Mouse (Mus musculus): Measurements from ENCODE around the gene Trat1.

Gene Trat1

DNA sequence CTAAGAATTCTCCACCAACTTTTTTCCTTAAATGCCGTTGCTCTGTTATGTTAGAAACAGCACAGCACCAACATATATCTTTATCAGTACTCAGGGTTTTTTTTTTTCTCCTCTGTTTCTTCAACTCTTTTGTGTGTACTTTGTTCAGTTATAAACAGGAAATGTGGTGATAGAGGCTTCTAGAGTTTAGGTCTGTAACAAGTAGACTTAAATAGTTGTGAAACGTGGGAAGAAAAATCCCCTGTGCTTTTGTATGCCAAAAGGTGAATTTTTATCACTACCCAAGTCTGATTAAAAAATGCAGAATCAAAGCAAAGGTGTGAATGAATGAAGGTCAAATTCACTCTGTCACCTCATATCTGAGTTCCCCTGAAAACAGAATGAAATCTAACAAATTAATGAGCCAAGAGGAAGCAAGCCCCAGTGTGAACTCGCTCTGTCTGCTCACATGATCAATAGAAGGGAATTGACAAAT, at the start of gene Trat1:
Trat1 (minus strand) TSS at position 51 of the 475 bp plus-strand sequence.
- no peak for DNase-seq

DNA sequence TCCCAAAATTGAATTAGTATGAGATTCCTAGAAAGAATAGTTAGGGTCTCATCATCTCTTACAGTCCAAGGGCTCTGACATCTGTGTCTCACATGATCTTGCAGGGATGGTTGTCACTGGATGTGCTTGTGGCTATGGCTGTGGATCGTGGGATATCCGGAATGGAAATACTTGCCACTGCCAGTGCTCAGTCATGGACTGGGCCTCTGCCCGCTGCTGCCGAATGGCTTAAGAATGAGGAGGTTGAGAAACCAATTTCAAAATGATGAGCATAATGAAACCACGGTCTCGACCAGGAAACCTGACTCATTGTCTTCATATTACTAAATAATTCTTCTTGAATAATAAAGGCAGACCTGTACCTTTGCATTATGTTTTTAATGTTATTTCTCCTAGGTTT, 46.7 kb upstream of the Trat1 start:
- DNase-seq, result no peak

DNA sequence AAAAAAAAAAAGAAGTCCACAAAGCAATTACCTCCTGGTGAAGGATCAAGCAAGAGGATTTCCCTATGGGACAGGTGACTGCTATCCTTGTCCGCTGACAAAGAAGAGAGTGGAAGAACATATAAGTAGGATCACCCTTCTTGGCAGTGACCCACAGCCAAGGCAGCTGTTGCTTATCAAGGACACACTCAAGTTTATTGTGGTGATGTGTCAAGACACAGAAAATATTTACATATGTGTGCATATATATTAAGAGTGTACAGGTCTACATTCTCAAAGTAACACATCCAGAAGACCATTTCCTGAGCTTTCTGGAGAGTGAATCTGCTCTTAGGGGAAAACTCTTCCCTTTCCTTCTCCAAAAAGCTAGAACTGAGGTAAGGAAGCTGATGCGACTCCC, 44.9 kb upstream of the Trat1 start, which contains the start of gene Retnlb:
Retnlb (plus strand) TSS at position 162 of the 400 bp plus-strand sequence.
- DNase-seq, result no peak

DNA sequence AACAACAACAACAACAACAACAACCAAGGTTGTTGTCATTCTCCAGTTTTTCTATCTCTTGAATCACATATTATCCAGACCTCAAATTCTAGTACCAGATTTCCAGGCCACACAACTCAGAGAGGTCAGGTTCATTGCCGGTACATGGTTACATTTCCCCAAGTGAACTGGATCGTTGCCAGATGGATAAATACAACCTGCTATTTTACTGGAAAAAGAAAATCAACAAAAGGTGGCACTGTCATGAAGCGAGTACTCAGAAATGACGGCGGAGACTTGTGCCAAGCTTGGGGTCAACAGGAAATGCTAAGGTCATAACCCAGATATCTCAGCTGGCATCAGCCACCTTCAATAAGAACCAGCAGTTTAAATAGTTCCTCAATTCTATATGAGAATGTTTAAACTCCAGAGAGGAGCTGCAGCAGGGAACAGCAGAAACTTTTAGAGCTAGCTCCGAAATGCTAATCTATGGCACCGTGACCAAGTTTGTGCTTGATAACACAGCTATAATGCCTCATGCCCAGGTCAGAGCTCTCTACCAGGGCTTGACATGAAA, 40.1 kb upstream of the Trat1 start:
- no peak for DNase-seq

DNA sequence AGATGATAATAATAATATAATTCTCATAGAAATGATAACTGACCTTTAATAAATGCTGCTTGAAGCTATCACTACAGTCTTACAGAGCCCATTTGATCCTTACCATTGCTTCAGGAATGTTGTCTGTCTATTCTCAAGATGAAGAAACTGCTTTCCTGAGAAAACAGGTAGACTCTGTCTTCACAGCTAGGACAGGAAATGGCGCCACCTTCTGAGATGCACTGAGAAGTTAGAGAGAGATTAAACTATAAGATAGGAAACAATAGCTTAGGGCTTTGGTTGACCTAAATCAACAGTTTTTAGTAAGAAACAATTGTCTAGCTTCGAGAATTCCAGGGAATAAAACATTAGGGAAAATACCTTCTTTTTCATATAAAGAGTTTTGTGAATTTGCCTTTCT, 37.6 kb upstream of the Trat1 start:
- DNase-seq, result no peak

DNA sequence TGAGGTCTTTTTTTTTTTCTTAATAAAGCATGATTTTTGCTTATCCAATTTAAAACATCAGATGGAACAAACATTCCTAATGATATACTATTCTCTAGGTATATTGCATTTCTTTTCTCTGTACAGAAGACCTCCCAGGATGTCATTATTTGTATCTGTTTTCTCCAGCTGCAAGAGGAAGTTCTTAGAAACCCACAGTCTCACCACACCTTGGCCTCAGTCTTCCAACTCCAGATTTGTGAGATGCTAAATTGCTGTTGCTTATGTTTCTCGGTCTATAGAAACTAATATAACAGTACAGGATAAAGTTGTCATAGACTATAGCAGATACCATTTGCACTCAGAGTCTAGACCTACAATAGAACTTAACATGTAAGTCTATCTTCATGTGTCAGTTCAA, 34.7 kb upstream of the Trat1 start:
- no peak for DNase-seq

DNA sequence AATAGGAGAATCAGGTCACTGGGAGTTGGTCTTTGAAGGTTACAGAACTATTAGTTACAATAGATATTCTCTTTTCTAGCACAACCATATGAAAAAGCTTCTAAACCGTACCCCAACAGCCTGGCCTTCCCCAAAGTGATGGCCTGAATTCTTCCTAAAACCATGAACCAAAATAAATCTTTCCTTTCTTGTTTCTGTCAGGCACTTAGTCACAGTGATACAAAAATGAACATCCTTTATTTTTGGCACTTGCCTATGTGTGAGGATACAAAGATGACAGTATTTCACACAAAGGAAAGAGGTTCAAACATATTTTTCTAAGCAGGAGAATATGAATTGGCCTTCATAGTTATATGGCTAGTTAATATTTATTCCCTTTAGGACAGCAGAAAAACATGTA, 33.6 kb upstream of the Trat1 start:
- no peak for DNase-seq

DNA sequence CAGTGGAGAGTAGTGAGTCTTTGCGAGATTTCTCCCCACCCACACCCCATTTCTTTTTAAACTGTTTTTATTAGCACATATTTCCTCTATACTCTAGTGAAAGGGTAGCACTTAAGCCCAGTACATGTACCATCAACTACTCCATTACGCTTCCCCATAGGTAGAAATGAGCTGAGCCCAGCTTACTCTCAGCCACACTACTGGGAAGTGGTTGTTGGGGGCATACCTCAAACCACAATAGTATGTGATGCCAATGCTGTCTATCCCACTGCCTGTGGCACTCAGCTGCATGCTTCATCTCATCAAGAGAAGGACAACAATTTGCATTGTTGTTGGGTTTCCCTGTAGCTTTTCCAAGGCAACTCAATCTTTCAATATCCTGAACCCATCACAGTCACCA, 29.1 kb upstream of the Trat1 start:
- no peak for DNase-seq

DNA sequence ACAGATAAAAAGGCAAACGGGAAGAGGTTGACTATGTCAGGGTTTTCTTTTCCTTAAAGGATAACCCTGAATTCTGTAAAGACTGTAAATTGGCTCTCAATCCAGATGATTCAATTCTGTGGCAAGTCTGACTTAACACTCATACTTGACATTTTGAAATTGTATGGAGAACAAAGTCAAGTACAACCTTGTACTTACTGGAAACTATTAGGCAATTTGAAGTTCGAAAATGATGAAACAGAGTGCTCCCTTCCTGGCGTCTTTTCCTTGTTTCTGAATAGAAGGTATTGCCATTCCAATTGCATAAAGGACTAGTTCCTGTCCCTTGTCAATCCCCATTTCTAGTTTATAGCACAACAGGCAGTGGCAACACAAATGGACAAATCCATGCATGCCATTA, 27.6 kb upstream of the Trat1 start:
- DNase-seq, result no peak

DNA sequence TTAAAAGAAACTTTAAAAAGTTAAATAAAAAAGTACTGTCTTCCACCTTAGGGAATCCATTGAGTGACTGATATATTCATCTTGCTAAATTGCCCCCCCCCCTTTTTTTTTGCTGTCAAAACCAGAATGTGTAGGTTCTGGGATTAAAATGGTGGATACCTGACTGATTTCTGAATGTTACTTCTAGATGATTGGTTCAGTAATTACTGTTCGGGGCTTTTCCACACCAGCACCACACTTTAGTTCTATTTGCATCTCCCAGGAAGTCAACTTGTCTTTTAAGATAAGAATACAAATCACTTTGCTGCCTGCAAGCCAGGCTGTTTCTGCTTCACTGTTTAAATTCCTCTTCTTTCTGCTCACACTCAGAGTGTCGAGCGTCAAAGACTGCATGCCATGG, 26.5 kb upstream of the Trat1 start:
- no peak for DNase-seq

DNA sequence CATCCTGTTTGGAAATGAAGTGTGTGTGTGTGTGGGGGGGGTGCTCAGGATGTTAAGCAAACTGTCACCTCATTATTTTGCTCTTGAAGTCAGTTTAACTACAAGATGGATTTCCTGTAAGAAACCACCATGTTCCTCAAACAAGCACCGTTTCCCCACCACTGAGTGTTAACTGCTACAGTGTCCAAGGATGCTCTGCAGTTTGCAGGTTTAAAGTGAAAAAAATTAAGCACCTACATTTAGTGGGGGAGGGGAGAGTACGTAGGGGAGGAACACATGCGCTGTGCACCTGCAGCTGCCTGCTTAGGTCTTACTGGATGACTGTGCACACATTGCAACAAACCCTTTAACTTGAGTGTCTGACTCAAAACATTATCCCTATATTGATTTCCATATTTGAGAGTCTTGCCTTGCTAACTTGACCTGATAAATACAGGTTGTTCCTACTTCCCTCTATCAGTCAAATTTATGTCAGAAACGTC, 16.9 kb upstream of the Trat1 start:
- DNase-seq, result no peak

DNA sequence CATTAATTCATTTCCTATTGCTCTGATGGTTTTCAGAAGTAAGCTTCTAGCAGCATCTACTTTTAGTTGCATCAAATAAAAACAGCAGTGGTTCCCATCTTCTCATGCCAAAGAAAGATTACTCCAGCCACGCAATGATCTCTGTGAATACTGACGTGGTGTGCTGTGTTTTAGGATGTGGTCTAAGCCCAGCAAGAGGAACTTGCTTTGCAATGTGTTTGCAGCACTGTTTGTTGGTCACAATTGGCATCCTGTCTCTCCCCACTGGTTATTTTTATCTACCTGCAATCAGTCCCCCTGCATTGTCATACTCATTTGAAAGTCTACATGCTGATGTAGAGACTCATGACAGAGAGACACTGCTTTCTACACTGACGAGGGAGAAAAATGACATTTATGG, 14.4 kb upstream of the Trat1 start:
- no peak for DNase-seq

DNA sequence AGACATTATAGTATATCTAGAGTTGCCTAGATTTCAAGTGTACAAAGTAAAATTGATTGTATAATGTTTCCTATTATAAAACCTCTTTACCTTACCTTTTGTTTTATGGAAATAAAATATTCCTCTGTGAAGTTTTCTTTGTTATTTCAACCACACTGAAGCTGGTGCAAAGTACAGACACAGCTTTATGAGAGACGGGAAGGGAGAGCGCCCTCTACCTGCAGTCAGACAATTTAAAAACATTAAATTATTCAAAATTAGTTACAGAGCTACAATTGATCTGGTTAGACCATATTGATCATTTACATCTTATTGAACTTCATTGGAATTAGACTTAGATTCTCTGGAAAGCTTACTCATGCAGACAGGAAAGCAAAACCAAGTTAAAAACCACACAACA, 5.4 kb upstream of the Trat1 start:
- no peak for DNase-seq

DNA sequence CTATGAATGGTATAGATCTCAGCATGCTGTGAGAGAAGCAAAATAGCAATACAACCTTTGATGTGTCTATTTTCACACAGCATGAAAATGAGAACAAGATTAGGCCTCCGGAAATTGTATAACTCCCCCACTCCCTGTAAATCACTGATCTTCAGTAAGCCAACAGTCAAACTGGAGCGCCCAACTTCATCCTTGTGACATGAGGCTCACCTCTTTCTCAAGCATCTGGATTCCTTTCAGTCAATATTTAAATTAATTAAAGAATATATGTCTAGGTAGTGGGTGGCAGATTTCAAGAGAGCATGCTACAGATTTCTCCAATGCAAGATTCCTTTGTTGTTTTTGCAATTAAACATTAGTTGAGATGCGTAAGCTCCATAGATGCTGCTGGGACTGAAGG, 2.6 kb downstream of the Trat1 start:
- DNase-seq, result no peak

DNA sequence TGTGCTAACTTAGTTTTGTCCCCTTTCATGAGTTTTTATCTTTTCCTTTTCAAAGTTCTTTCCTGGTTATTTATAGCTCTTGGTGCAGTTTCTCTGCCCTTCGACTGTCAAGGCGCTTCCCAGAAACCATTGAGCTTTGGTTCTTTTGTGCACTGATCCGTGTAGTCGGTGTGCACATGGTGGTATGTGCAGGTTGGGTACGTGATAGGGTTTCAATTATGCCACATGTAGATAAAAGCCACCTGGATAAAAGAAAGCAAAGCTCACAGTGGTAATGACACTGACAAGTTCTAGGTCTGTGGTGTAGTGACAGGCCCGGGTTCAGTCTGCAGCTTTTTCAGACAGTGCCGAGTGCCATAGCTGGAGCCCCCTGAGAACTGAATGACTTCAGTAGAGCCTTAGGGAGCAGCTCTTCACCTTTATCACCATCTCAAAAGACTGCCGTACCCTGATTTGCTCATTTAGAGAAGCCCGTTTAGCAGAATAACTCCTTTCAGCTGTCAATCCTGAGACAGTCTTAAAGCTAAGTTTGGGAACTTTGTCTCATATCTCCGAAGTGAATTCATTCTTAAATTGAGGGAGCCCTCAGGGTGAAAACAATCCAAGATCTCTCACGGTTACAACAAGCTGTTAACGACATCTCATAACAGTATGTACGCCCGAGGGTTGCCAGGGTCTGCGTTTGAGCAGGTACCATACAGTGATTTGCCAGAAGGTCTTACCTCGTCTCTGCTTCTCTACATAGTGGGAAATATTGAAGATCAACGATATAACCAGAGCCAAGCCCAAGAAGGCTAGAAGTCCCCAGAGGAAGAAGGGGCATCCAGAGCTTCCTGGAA, 11.0 kb downstream of the Trat1 start:
- no peak for DNase-seq

DNA sequence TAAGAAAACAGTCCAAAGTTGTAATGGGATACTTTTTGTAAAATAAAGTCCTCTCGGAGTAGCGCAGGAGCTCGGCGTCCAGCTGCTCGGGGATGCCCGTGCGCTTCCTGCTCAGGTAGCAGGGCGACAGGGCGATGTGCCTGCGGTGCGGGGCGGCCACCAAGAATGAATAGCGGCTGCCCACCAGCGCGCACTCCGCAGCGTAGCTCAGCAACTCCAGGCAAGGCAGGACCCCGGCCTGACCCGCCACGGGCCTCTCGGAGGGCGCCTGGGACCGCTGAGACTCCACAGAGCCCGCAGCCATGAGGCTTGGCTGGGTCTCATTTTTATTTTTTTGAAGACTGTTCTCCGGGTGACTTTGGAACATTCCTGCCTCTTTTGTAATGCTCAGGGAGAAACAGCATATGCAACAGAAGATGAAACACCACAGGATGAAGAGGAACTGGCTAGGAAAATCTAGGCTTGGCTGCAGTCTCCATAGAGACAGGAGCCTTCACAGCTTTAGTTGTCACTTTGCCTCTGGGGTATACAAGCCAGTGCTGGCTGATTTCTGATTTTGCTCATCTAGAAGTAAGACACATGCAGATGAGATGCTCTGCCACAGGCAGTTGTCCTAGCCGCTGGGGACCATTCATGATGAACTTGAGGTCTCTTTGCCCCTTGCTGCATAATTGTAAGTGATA, 21.5 kb downstream of the Trat1 start:
- DNase-seq, result no peak

DNA sequence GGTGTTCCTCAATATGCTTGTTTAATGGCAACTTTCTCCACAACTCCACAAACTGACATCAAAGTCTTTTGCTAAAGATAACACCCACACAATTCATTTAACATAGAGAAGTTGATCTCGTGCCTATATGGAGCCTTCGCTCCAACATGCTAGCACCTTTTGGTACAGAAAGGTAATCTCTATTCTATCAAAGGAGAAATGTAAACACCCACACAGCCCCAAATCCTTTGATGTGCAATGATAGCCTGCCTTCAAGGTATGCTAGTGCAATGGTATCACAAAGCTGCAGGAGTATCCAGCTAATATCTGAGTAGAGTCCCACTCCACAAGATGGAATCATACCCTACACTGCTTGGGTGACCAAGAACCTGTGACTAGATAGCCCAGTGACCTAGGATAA, 26.4 kb downstream of the Trat1 start:
- DNase-seq, result no peak

DNA sequence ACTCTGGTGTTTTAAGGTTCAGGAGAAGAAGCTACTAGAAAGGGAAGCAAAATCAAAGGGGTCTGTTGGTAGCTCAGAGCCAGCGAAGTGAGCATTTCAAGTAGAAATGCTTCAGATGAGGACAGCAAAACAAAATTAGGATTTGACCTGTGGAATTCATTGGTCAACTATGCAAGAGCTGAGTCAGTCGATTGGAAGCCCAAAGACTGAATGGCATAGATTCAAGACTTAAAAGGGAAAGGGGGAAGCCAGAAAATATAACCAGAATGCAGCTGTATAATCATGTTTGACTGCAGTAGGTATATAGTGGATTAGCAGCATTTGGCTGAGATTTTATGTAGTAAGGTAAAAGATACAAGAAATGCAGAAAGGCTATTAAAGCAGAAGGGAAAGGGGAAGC, 26.8 kb downstream of the Trat1 start:
- no peak for DNase-seq

DNA sequence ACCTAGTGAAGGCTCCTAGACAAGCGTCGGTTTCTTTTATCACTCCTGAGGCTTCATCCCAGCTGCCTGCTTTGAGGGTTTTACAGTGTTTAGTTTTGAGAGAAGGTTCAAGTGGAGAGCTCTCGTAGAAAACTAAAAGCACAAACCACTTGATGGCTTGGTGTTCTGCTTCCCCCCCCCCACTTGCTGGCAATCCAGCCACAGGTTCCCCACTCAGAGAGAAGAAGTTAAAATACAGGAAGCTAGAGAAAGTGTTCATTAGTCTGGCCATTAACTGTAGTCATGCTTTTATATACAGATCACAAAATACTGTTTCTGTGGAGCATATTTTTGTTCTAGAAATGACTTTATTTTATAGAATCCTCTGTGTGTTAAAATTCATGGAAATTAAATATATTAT, 30.3 kb downstream of the Trat1 start:
- DNase-seq, result no peak

DNA sequence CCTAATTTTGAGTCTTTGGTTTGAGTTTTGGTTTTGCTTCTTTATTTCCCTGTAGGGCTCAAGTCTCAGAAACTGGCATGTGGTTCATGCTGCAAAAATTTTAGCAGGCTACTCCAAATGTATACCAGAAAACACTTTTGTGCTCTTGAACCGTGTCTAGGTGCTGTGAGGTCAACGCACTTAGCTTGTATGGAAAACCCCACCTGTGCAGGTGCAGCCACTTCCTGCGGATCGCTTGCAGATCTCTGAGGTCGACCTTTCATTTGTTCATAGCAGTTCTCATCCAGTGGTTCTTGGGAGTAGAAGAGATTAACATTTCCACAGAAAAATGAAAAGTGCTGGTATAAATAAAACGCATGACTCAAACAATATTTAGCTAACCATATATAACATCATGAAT, 31.8 kb downstream of the Trat1 start:
- no peak for DNase-seq

DNA sequence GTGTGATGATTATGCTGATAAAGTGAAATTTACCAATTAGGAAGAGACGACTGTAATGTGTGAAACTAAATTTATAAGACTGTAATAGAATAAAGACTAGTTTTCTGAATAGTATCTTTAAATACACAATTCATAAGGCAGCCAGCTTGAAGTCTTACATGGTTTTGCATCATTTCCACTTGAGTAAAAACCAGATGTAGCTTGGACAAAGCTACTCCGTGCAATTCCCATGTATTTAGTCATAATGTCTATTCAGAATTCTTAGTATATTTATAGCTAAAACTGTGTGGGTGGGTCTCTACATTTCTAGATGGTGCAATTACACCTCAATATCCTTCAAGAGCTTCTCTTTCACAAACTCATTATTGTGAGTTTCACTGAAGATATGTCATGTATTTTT, 33.4 kb downstream of the Trat1 start:
- DNase-seq, result no peak

DNA sequence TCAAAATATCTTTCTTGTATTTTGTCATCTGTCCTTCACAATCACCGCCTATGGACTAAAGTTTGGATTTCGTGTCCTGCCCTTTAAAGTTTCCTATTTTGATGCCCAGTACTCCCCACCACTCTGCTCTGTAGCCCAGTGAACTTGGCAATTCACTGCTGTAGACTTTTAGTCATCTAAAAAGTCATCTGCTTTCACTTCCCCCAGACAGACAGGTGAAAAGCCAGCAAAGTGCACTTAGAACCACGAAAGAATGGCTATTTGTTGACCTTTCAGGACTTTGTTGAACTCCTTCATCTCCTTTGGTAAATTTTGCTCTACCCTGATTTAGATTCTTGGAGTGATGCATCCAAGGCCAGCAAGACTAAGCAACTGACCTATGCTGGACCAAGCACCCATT, 34.9 kb downstream of the Trat1 start:
- DNase-seq, result no peak

DNA sequence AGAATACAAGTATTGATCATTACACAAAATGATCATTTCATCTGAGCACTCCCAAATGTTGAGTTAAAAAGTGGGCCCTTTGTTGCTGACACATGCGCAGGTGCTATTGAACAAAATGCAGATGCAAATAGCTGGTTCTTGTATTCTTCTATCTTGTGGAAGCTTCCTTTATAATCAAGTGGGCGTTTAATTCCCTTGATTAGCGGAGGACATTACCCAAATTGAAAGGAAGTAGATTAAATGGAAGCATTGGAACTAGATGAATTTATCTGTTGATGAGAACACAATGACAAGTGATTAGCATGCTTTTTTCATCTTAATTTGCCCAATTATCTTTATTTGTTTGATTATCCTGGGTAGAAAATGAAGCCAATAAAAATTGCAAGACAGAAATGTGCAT, 51.6 kb downstream of the Trat1 start:
- no peak for DNase-seq

DNA sequence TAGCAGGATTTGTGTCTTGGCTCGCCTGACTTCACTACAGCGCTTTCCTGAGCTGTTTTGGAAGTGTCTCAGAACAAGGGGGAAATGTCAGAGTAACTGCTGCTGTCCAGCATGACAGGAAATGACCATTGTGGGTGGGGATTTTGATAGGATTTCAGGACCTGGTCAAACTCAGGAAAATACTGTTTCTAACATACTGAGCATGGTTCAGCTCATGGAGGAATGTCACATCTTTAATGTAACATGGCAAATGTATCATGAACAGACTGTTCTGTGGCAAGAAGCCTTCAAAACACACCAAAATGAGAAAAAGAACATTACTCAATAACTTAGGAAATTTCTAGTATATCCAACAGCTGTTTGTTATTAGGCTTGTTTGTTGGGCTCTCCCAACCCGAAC, 52.1 kb downstream of the Trat1 start:
- no peak for DNase-seq

Measured in kidney, postnatal 25 days (tissue).